Comparison of ENCODE assay signal across 17 mouse cellular contexts in the genomic region with DNA sequence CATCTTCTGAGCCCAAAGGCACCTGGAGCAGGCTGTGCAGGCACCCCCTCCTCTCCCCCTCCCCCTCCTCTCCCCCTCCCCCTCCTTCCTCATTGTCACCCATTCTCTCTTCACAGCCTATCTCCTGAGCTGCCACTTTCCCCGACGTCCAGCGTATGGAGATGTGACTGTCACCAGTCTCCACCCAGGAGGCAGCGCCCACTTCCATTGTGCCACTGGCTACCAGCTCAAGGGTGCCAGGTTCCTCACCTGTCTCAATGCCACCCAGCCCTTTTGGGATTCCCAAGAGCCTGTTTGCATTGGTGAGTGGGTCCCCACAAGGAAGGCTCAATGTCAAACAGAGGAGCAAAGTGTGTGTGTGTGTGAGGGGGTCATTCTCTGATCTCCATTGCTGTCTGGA. TPM values are rescaled to one million over a fixed set of nuclear protein-coding genes. Genes with fewer than 3 reads are reported as not detected.
"Had no signal": no experiment of that assay in that cellular context is flagged by ENCODE, and none has a peak within 500 bp of the region (broad histone marks: within the 10 kb centered on the region; RNA-seq: fewer than 3 reads in every experiment).

No protein-coding gene starts in this region.

- DNase-seq: retina, postnatal 1 day; right cerebral cortex, adult 18-20 months; right cerebral cortex, postnatal 25 days; right cerebral cortex, postnatal 4 days; spleen, adult 18-20 months; thymus, adult 18-20 months; thymus, adult 2 months; thymus, postnatal 14 days; thymus, postnatal 25 days; thymus, postnatal 36 days; thymus, postnatal 4 days had no signal

- H3K27ac ChIP-seq: neural tube, embryonic 13.5 days; neural tube, embryonic 15.5 days; stomach, embryonic 15.5 days; stomach, postnatal 0 days had no signal

- H3K4me3 ChIP-seq: neural tube, embryonic 13.5 days; neural tube, embryonic 15.5 days; stomach, embryonic 15.5 days had no signal

RNA-seq across cellular contexts. Expression of gene Sez6, which starts 38.2 kb away (rescaled TPM):
- total RNA-seq: neutrophil, adult 5-6 weeks had no signal
- polyA plus RNA-seq: spleen, adult 2 months had no signal
